28 mouse cellular contexts compared by ENCODE assay signal in genomic region chr3:102507666-102508260, GRCm38 (mm10). TPM values are rescaled to one million over a fixed set of nuclear protein-coding genes. Genes with fewer than 3 reads are reported as not detected.
A peak's percentile ranks its signal among the peaks of the same experiment; 100 is the strongest.
DNase-seq lines count a peak whose midpoint lies in the region; ATAC-seq and TF ChIP-seq lines count a peak whose summit lies in the region.
"Had no signal": no experiment of that assay in that cellular context is flagged by ENCODE, and none has a peak within 500 bp of the region (broad histone marks: within the 10 kb centered on the region; RNA-seq: fewer than 3 reads in every experiment).

No protein-coding gene starts in this region.

- no peaks in the 10 kb centered on the region for H3K27me3 ChIP-seq in forebrain, embryonic 10.5 days (ENCODE audit: poor library complexity, severe bottlenecking)
- no peaks in the 10 kb centered on the region for H3K27me3 ChIP-seq in forebrain, postnatal 0 days (ENCODE audit: insufficient read depth, low read length)
- no peaks in the 10 kb centered on the region for H3K27me3 ChIP-seq in midbrain, embryonic 11.5 days (ENCODE audit: control insufficient read depth, insufficient read depth, low read length)
- no peaks in the 10 kb centered on the region for H3K27me3 ChIP-seq in midbrain, embryonic 16.5 days (ENCODE audit: control insufficient read depth, insufficient read depth, low read depth, low read length)
- no peaks in the 10 kb centered on the region for H3K27me3 ChIP-seq in limb, embryonic 10.5 days (ENCODE audit: low read depth, poor library complexity, severe bottlenecking)
- H3K27me3 ChIP-seq: forebrain, embryonic 13.5 days; heart, embryonic 13.5 days; intestine, embryonic 15.5 days; neural tube, embryonic 15.5 days had no signal

- no peaks in the 10 kb centered on the region for H3K9me3 ChIP-seq in forebrain, embryonic 10.5 days
- H3K9me3 ChIP-seq in forebrain, postnatal 0 days (ENCODE audit: low read length) = no peaks in the 10 kb centered on the region
- H3K9me3 ChIP-seq in midbrain, embryonic 11.5 days (ENCODE audit: control insufficient read depth, low read length) = no peaks in the 10 kb centered on the region
- no peaks in the 10 kb centered on the region for H3K9me3 ChIP-seq in midbrain, embryonic 16.5 days (replicated peaks; ENCODE audit: control insufficient read depth, low read length, poor library complexity, severe bottlenecking)
- H3K9me3 ChIP-seq in limb, embryonic 10.5 days (replicated peaks) = no peaks in the 10 kb centered on the region
- H3K9me3 ChIP-seq: forebrain, embryonic 13.5 days; heart, embryonic 13.5 days; intestine, embryonic 15.5 days; neural tube, embryonic 15.5 days had no signal

- peak overlapping the region; percentile 56; the same call in 1 of the 2 replicates for H3K27ac ChIP-seq in forebrain, embryonic 10.5 days
- no peak overlapping the region for H3K27ac ChIP-seq in forebrain, postnatal 0 days (ENCODE audit: low read depth, low read length)
- no peak overlapping the region for H3K27ac ChIP-seq in midbrain, embryonic 11.5 days (ENCODE audit: low read depth, low read length)
- H3K27ac ChIP-seq in midbrain, embryonic 16.5 days (ENCODE audit: low read length) = no peak overlapping the region
- H3K27ac ChIP-seq in limb, embryonic 10.5 days = peak overlapping the region; percentile 66; the same call in 1 of the 2 replicates
- H3K27ac ChIP-seq: forebrain, embryonic 13.5 days; heart, embryonic 13.5 days; intestine, embryonic 15.5 days; kidney, postnatal 0 days; macrophage; neural tube, embryonic 15.5 days had no signal

- ATAC-seq in forebrain, postnatal 0 days = no peak
- no peak for ATAC-seq in midbrain, embryonic 11.5 days (ENCODE audit: low FRiP score)
- ATAC-seq in midbrain, embryonic 16.5 days = no peak
- ATAC-seq: activated CD4-positive, CD25-positive, alpha-beta regulatory T cell, adult 4 months; hindbrain, embryonic 16.5 days; intestine, embryonic 15.5 days; lung, postnatal 0 days had no signal

- WGBS in forebrain, embryonic 10.5 days = 79% methylated on average over 8 of the region's 8 CpGs
- 83% methylated on average over 8 of the region's 8 CpGs for WGBS in forebrain, postnatal 0 days
- WGBS in midbrain, embryonic 11.5 days = 81% methylated on average over 8 of the region's 8 CpGs
- 75% methylated on average over 8 of the region's 8 CpGs for WGBS in midbrain, embryonic 16.5 days
- 77% methylated on average over 8 of the region's 8 CpGs for WGBS in limb, embryonic 10.5 days

- H3K4me1 ChIP-seq in forebrain, embryonic 10.5 days = peaks cover 29% of the 10 kb centered on the region
- no peaks in the 10 kb centered on the region for H3K4me1 ChIP-seq in forebrain, postnatal 0 days (ENCODE audit: insufficient read depth)
- H3K4me1 ChIP-seq in midbrain, embryonic 11.5 days (ENCODE audit: control insufficient read depth, insufficient read depth, low read length) = no peaks in the 10 kb centered on the region
- H3K4me1 ChIP-seq in midbrain, embryonic 16.5 days (ENCODE audit: control insufficient read depth, insufficient read depth, low read length) = no peaks in the 10 kb centered on the region
- H3K4me1 ChIP-seq in limb, embryonic 10.5 days = peaks cover 34% of the 10 kb centered on the region
- H3K4me1 ChIP-seq: heart, embryonic 13.5 days; intestine, embryonic 15.5 days had no signal

- no peak overlapping the region for H3K9ac ChIP-seq in forebrain, postnatal 0 days
- H3K9ac ChIP-seq in midbrain, embryonic 11.5 days (ENCODE audit: low read length) = no peak overlapping the region
- no peak overlapping the region for H3K9ac ChIP-seq in midbrain, embryonic 16.5 days (ENCODE audit: low read depth, low read length)
- H3K9ac ChIP-seq: forebrain, embryonic 13.5 days; heart, embryonic 13.5 days; intestine, embryonic 15.5 days; neural tube, embryonic 15.5 days had no signal

- TF ChIP-seq CTCF in forebrain, postnatal 0 days (IDR thresholded peaks at IDR 0.05; ENCODE audit: low read depth) = no peak

- no peak for DNase-seq in forebrain, embryonic 10.5 days (ENCODE audit: extremely low spot score, low spot score)
- DNase-seq in forebrain, postnatal 0 days = no peak
- DNase-seq in midbrain, embryonic 11.5 days (ENCODE audit: low spot score, missing footprints) = peak; percentile 77
- DNase-seq in limb, embryonic 10.5 days (ENCODE audit: low spot score) = no peak
- DNase-seq in right cerebral cortex, adult 2 months (ENCODE audit: low spot score in 2 of 2) = no peak
- no peak for DNase-seq in T-cell, adult 2 months (ENCODE audit: low spot score)
- DNase-seq: cerebellum, adult 2 months; gastrocnemius, postnatal 25 days; heart, adult 18-20 months; heart, postnatal 10 days; kidney, adult 8-10 months; kidney, postnatal 4 days; layer of hippocampus, postnatal 36 days; spleen, adult 18-20 months; thymus, postnatal 14 days had no signal

- no peak overlapping the region for H3K4me3 ChIP-seq in forebrain, embryonic 10.5 days
- H3K4me3 ChIP-seq in forebrain, postnatal 0 days (ENCODE audit: low read depth, low read length) = no peak overlapping the region
- H3K4me3 ChIP-seq in midbrain, embryonic 11.5 days (ENCODE audit: low read depth, low read length) = no peak overlapping the region
- H3K4me3 ChIP-seq in midbrain, embryonic 16.5 days (ENCODE audit: low read depth, low read length) = no peak overlapping the region
- H3K4me3 ChIP-seq in limb, embryonic 10.5 days = no peak overlapping the region
- H3K4me3 ChIP-seq: forebrain, embryonic 13.5 days; heart, embryonic 13.5 days; intestine, embryonic 15.5 days; neural tube, embryonic 15.5 days had no signal

- no peak overlapping the region for H3K4me2 ChIP-seq in forebrain, postnatal 0 days (ENCODE audit: low read depth)
- H3K4me2 ChIP-seq in midbrain, embryonic 11.5 days = no peak overlapping the region
- no peak overlapping the region for H3K4me2 ChIP-seq in midbrain, embryonic 16.5 days (ENCODE audit: low read length)
- H3K4me2 ChIP-seq: heart, embryonic 13.5 days; intestine, embryonic 15.5 days; liver, embryonic 11.5 days had no signal

- H3K36me3 ChIP-seq in forebrain, embryonic 10.5 days (replicated peaks) = no peaks in the 10 kb centered on the region
- no peaks in the 10 kb centered on the region for H3K36me3 ChIP-seq in forebrain, postnatal 0 days (ENCODE audit: insufficient read depth)
- H3K36me3 ChIP-seq in midbrain, embryonic 11.5 days (ENCODE audit: control insufficient read depth, insufficient read depth, low read length) = no peaks in the 10 kb centered on the region
- H3K36me3 ChIP-seq in midbrain, embryonic 16.5 days (ENCODE audit: control insufficient read depth, insufficient read depth, low read length) = no peaks in the 10 kb centered on the region
- H3K36me3 ChIP-seq in limb, embryonic 10.5 days = no peaks in the 10 kb centered on the region
- H3K36me3 ChIP-seq: heart, embryonic 13.5 days; intestine, embryonic 15.5 days; neural tube, embryonic 15.5 days had no signal

RNA-seq across cellular contexts. Expression of gene Ngf, which starts 38.0 kb away (rescaled TPM):
- 0.17 and 0.31 TPM in 2 replicates for polyA plus RNA-seq in forebrain, embryonic 10.5 days (2016; fragmentation: Nextera tagmentation; extraction: Ambion mirVana)
- 1.2 and 3.2 TPM in 2 replicates for total RNA-seq in forebrain, postnatal 0 days (2014; rRNA removed)
- polyA plus RNA-seq in forebrain, postnatal 0 days (2015; fragmentation: Nextera tagmentation; extraction: Ambion mirVana) = 1.1 and 1.2 TPM in 2 replicates
- polyA plus RNA-seq in midbrain, embryonic 11.5 days (2014; fragmentation: Nextera tagmentation; extraction: Ambion mirVana) = 0.33 and 1.0 TPM in 2 replicates
- polyA plus RNA-seq in midbrain, embryonic 16.5 days (2015; fragmentation: Nextera tagmentation; extraction: Ambion mirVana) = 0.39 and 0.60 TPM in 2 replicates
- 0.87 and 2.7 TPM in 2 replicates for polyA plus RNA-seq in limb, embryonic 10.5 days (2016; fragmentation: Nextera tagmentation; extraction: Ambion mirVana)
- total RNA-seq: megakaryocyte-erythroid progenitor cell, adult 5-6 weeks; MEL had no signal
- polyA plus RNA-seq: activated CD4-positive, CD25-positive, alpha-beta regulatory T cell, adult 4 months; liver, embryonic 11.5 days; macrophage had no signal

Comparison
In these comparisons a context has a peak if more than half of its experiments do, and no peak if none do; other contexts are left out.
1. H3K27ac ChIP-seq: peak in forebrain, embryonic 10.5 days (single experiment) and limb, embryonic 10.5 days (single experiment); none in forebrain, postnatal 0 days (single experiment), midbrain, embryonic 11.5 days (single experiment) and midbrain, embryonic 16.5 days (single experiment).